Mouse (Mus musculus) hindbrain, embryonic 10.5 days (tissue): ENCODE data around the gene Leng8. TPM values are rescaled to one million over a fixed set of nuclear protein-coding genes. Genes with fewer than 3 reads are reported as not detected.

Source experiments
- DNase-seq: peaks from one replicate; pipeline ENCODE4 v3.0.0-alpha.2; 2017; ENCODE audit warnings: low spot score
- H3K27ac ChIP-seq: fragments of 300-500 bp; sonication (generic); 2 replicates; pipeline ENCODE4 v1.5.1; 2016; ENCODE audit warnings: mild to moderate bottlenecking, moderate library complexity
- H3K27me3 ChIP-seq: fragments of 300-500 bp; sonication (generic); 2 replicates; pipeline ENCODE4 v1.6.1; 2016; ENCODE audit warnings: mild to moderate bottlenecking; ENCODE audit not compliant: poor library complexity, insufficient read depth, severe bottlenecking
- H3K36me3 ChIP-seq: fragments of 300-500 bp; sonication (generic); 2 replicates; pipeline ENCODE4 v1.6.1; 2016; ENCODE audit warnings: mild to moderate bottlenecking, moderate library complexity
- H3K4me1 ChIP-seq: fragments of 300-500 bp; sonication (generic); replicated peaks from 2 replicates; pipeline ENCODE4 v1.6.1; 2016; ENCODE audit warnings: mild to moderate bottlenecking
- H3K4me3 ChIP-seq: fragments of 300-500 bp; sonication (generic); 2 replicates; pipeline ENCODE4 v1.5.1; 2016; ENCODE audit warnings: mild to moderate bottlenecking, moderate library complexity
- H3K9me3 ChIP-seq: fragments of 300-500 bp; sonication (generic); 2 replicates; pipeline ENCODE4 v1.6.1; 2016; ENCODE audit warnings: mild to moderate bottlenecking, moderate library complexity
- WGBS: fragments of 180-500 bp; shearing (Covaris S2); methylation state at CpG from one replicate; pipeline ENCODE4 v1.1.7; 2016; 5-methylcytosine and 5-hydroxymethylcytosine counted together
- polyA plus RNA-seq: library from polyadenylated mRNA; unstranded; fragments of >200 nt; fragmentation: Nextera tagmentation; extraction: Ambion mirVana; gene quantifications from 2 replicates; pipeline ENCODE4 v1.2.1, GENCODE M21; 2016

Gene Leng8
- polyA plus RNA-seq, 1 experiment from 2014 or later, result 91.4 TPM

DNA sequence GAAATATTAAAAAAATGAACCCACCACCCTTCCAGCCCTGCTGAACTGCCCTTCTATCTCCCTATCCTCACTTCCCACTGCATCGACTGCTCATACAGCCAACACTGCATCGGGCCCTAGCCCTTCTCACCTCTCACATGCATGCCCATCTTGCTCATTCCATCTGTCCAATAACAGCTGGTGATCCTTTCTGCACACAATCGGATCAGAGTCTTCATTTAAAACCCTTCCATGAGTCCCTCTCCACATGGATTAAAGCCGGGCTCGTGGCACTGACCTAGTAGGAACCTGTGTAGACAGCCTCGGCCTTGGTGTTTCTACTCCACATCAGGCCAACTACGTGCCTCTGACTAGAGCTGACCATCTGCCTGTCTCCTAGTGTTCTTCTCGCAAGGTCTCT is 4.9 kb upstream of the Leng8 start:
- Histone ChIP-seq H3K4me3 (no peak overlapping the region), H3K27ac (no peak overlapping the region), H3K4me1 (peaks cover 13% of the 10 kb centered on the region; the same call in 1 of the 2 replicates), H3K9me3 (0 out of 2 replicates have a peak, but pooled peaks cover 2% of the 10 kb centered on the region), H3K36me3 (peaks cover 64% of the 10 kb centered on the region), H3K27me3 (no peaks in the 10 kb centered on the region)
- WGBS, result 89% methylated on average over 8 of the region's 8 CpGs
- DNase-seq, result no peak

DNA sequence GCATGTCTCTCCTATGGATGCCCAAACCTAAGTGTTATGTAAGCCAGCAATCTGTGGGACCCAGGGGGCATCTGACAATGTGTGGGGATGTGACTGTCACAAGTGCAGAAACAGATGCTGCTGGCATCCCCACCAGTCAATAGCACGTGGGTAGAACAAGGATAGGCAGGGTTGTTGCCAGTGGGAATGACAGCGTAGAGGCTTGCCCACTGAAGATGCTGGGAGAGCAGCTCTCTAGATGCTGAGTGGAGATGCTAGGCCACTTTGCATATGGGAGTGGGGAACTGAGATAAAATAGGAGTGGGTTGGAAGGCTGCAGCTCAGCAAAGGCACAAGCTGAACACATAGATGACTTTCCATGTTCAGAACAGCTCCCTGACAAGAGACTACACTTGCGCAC is 4.3 kb upstream of the Leng8 start:
- Histone ChIP-seq H3K9me3 (no peaks in the 10 kb centered on the region), H3K27ac (no peak overlapping the region), H3K4me1 (peaks cover 13% of the 10 kb centered on the region; the same call in 1 of the 2 replicates), H3K4me3 (no peak overlapping the region), H3K27me3 (no peaks in the 10 kb centered on the region), H3K36me3 (peaks cover 59% of the 10 kb centered on the region)
- 94% methylated on average over 3 of the region's 3 CpGs for WGBS
- DNase-seq, result no peak

DNA sequence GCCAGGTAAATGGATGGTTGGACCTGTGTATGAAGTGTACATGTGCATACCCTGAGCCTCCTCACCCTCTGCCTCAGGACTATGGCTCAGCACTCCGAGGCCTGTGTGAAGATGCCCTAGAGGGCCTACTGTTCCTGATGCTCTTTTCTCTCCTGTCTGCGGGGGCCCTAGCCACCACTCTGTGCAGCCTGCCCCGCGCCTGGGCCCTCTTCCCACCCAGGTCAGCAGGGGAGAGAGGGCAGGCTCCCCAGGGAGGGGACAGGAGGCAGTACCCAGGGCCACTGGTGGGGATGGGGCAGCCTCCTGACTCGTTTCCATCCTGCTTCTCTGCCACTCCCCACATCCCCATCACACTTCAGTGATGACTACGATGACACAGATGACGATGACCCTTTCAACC is 3.8 kb upstream of the Leng8 start:
- Histone ChIP-seq H3K27ac (no peak overlapping the region), H3K27me3 (no peaks in the 10 kb centered on the region), H3K4me1 (peaks cover 17% of the 10 kb centered on the region), H3K4me3 (no peak overlapping the region), H3K9me3 (no peaks in the 10 kb centered on the region), H3K36me3 (peaks cover 55% of the 10 kb centered on the region)
- DNase-seq, result no peak
- WGBS, result 80% methylated on average over 7 of the region's 7 CpGs

DNA sequence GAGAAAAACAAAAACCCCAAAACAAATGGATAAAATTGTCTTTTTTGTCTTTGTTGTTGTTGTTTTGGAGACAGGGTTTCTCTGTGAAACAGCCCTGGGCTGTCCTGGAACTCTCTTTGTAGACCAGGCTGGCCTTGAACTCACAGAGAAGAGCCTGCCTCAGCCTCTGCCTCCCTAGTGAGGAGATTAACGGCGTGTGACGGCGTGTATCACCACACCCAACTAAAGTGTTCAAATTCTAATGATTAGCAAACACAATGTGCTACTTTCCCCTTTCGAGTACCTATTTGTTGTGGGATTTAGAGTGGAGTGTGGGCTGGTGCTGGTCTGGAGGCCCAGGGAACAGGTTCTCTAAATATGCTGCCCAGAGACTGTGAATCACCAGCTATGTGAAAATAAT is 1.9 kb upstream of the Leng8 start:
- Histone ChIP-seq H3K4me3 (no peak overlapping the region), H3K27ac (no peak overlapping the region), H3K27me3 (no peaks in the 10 kb centered on the region), H3K36me3 (peaks cover 54% of the 10 kb centered on the region), H3K4me1 (peaks cover 23% of the 10 kb centered on the region), H3K9me3 (no peaks in the 10 kb centered on the region)
- DNase-seq, result no peak
- WGBS, result 91% methylated on average over 5 of the region's 5 CpGs

DNA sequence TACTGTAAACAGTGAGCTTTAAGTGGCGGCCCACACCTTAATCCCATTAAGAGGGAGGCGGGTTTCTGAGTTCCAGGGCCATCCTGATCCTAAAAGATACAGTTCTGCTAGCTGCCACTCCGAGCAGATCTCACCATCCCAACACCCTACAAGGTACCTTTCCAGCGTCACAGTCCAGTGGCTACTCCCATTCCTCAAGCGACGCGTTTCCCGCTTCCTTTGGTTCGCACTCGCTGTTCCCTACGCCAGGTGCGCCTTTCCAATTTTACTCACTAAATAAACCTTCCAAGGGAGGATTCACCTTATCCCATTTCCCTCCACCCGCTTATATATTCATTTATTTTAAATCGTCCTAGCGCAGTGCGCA is 452 bp upstream of the Leng8 start:
- Histone ChIP-seq H3K27ac (peak overlapping the region; percentile 97), H3K27me3 (no peaks in the 10 kb centered on the region), H3K36me3 (peaks cover 60% of the 10 kb centered on the region), H3K4me1 (peaks cover 20% of the 10 kb centered on the region), H3K4me3 (peak overlapping the region; percentile 81), H3K9me3 (no peaks in the 10 kb centered on the region)
- no peak for DNase-seq
- under 1% methylated on average over 16 of the region's 16 CpGs for WGBS

DNA sequence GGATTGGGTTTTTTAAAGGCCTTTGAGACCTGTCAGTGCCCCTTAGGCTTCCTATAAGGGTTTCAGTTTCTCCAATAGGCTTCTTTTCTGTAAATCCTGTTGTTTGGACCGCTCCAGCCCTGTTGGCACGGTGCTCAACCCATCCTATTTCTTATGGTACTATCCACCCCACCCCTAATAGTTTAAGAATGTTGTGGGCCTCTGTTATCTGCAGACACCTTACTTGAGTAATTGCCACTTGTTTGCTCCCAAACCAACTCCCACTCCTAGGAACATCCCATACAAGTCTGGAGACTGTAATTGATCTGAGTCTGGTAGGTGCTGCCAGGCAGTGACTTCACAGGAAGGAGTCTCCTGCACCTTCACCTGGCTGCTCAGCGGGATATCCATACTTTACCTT is 907 bp downstream of the Leng8 start:
- 55% methylated on average over 3 of the region's 3 CpGs for WGBS
- Histone ChIP-seq H3K27ac (peak overlapping the region; percentile 97), H3K9me3 (no peaks in the 10 kb centered on the region), H3K4me3 (peak overlapping the region; percentile 81), H3K27me3 (no peaks in the 10 kb centered on the region), H3K36me3 (peaks cover 60% of the 10 kb centered on the region), H3K4me1 (peaks cover 18% of the 10 kb centered on the region)
- DNase-seq, result no peak

DNA sequence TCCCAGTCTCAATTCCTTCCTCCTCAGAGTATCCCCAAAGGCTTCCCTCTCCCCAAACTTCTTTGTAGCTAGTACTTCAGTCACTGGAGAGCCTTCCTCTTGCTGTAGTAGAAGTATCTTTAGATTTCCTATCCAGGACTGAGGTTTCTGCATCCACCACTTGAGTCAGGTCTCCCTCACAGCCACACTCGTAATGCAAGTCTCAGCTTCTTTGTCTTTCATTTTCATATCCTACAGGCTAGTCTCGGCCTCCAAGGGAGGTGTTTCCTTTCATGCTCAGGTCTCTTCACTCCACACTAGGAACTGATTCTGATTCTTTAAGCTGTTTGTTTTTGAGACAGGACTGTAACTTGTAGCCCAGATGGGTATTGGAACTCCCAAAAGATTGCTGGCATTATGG is 1.3 kb downstream of the Leng8 start:
- peaks cover 18% of the 10 kb centered on the region for H3K4me1 ChIP-seq
- no peak overlapping the region for H3K27ac ChIP-seq
- DNase-seq, result no peak
- WGBS, result 93% methylated on average over 2 of the region's 2 CpGs
- peak overlapping the region; percentile 81 for H3K4me3 ChIP-seq
- H3K27me3 ChIP-seq, result no peaks in the 10 kb centered on the region
- H3K9me3 ChIP-seq, result no peaks in the 10 kb centered on the region
- peaks cover 60% of the 10 kb centered on the region for H3K36me3 ChIP-seq

DNA sequence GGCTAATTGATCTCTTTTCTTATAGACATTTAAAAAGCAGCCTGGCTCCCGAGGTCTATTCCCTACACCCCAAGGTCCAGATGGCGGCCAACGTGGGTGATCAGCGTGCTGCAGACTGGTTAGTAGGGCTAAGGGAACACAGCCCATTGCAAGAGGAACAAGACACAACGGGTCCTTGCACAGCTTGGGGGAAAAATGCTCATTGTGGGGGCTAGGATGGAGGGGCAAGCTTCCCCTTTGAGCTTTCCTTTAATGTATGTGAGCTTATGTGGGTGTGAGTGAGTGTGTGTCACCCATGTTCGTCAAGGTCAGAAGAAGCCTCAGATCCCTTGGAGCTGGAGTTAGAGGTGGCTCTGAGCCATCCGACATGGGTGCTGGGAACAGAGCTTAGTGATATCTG is 1.8 kb downstream of the Leng8 start:
- H3K27ac ChIP-seq, result no peak overlapping the region
- H3K4me1 ChIP-seq, result peaks cover 18% of the 10 kb centered on the region
- H3K27me3 ChIP-seq, result no peaks in the 10 kb centered on the region
- H3K4me3 ChIP-seq, result 0 out of 2 replicates have a peak overlapping the region, but pooled peaks have one; percentile 81
- whole genome bisulfite sequencing, result 90% methylated on average over 7 of the region's 7 CpGs
- DNase-seq, result no peak
- no peaks in the 10 kb centered on the region for H3K9me3 ChIP-seq
- H3K36me3 ChIP-seq, result peaks cover 60% of the 10 kb centered on the region

DNA sequence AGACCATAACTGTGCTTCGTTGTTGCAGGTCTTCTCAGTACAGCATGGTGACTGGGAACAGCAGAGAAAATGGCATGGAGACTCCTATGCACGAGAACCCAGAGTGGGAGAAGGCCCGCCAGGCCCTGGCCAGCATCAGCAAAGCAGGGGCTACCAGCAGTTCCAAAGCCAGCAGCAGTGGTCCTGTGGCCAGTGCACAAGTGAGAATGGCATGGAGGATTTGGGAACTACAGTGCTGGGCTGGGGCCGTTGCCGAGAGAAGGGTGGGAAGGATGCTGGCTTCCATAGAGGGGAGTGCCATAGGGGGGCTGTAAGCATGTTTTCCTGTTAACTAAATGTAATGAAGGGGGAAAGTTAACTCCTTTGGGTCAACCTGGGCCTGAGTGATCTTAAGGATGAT is 2.6 kb downstream of the Leng8 start:
- no peak overlapping the region for H3K27ac ChIP-seq
- H3K9me3 ChIP-seq, result no peaks in the 10 kb centered on the region
- peaks cover 18% of the 10 kb centered on the region for H3K4me1 ChIP-seq
- no peak overlapping the region for H3K4me3 ChIP-seq
- H3K27me3 ChIP-seq, result no peaks in the 10 kb centered on the region
- peaks cover 62% of the 10 kb centered on the region for H3K36me3 ChIP-seq
- DNase-seq, result no peak
- 91% methylated on average over 5 of the region's 5 CpGs for WGBS

DNA sequence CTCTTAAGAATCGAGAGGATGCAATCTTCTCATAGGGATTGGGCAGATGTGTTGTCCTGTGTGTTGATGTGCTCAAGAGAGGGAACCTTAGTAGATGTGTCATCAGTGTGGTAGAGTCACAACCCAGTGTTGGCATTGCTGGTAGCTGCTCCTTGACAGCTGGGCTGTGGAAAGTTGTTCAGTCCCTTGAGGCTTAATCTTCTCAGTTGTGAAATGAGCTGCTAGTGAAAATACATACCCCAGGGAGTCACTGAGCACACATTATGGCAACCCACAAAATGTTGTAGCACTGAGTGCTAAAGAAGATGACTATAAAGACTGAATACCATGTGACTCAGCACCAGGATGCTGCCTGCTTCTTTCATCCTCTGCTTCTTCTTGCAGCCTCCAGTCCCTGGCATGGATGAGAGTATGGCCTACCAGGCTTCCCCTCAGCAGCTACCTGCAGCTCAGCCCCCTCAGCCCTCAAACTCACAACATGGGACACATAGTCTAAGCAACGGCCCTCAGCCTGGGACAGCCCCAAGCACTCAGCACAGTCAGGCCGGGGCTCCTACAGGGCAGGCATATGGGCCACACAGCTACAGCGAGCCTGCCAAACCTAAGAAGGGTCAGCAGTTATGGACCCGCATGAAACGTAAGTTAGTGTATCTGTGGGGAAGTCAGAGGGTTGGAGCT is 4.9 kb downstream of the Leng8 start:
- H3K36me3 ChIP-seq, result peaks cover 86% of the 10 kb centered on the region
- H3K4me1 ChIP-seq, result peaks cover 10% of the 10 kb centered on the region
- no peak overlapping the region for H3K27ac ChIP-seq
- DNase-seq, result no peak
- H3K4me3 ChIP-seq, result no peak overlapping the region
- no peaks in the 10 kb centered on the region for H3K9me3 ChIP-seq
- WGBS, result 95% methylated on average over 6 of the region's 6 CpGs
- H3K27me3 ChIP-seq, result no peaks in the 10 kb centered on the region

DNA sequence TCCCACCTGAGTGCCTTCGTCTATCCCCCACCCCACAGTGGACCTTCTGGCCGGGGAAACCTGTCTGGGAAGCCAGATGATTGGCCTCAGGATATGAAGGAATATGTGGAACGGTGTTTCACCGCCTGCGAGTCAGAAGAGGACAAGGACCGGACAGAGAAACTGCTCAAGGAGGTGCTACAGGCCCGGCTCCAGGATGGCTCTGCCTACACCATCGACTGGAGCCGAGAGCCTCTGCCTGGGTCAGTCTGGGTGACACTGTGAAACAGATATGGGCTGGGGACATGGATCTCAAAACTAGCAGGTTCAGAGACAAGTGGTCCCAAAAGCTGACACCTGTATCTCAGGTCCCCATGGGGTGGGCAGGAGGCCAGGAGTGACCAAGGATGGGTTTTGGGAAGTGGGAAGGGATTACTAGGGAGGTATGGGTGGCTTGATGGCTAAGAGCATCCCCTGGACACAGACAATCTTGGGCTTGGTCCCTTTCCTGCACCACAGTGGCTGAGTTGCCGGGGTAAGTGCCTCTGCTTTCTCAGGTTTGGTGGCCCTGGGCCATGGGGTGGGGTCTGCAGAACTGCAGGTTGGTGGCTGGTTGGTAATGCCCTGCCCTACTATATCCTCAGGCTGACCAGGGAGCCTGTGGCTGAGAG is 6.1 kb downstream of the Leng8 start:
- Histone ChIP-seq H3K27me3 (no peaks in the 10 kb centered on the region), H3K36me3 (peaks cover 97% of the 10 kb centered on the region), H3K27ac (no peak overlapping the region), H3K4me1 (peaks cover 8% of the 10 kb centered on the region), H3K4me3 (no peak overlapping the region), H3K9me3 (no peaks in the 10 kb centered on the region)
- no peak for DNase-seq
- WGBS, result 98% methylated on average over 10 of the region's 10 CpGs

DNA sequence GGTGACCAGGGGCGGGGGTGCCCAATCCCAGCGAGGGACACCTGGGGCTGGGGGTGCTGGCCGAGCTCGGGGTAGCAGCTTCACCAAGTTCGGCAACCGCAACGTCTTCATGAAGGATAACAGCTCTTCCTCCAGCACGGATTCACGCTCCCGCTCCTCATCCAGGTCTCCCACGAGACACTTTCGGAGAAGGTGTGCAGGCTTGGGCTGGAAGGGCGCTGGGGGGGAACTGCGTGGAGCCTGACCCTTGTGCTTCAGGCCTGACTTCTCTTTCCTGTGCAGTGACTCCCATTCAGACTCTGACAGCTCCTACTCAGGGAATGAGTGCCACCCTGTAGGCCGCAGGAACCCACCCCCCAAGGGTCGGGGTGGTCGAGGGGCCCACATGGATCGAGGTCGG is 6.7 kb downstream of the Leng8 start:
- 94% methylated on average over 19 of the region's 19 CpGs for WGBS
- no peak for DNase-seq
- peaks cover 98% of the 10 kb centered on the region for H3K36me3 ChIP-seq

DNA sequence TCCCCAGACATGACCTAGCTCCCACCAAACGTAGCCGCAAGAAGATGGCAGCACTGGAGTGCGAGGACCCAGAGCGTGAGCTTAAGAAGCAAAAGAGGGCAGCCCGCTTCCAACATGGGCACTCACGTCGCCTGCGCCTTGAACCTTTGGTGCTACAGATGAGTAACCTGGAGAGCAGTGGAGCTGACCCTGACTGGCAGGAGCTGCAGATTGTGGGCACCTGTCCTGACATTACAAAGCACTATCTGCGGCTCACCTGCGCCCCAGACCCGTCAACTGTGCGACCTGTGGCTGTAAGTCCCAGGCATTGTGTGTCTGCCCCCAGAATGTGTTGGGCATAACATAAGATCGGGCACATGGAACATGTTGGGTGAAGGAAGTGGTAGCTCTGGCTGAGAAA is 7.2 kb downstream of the Leng8 start:
- DNase-seq, result no peak
- H3K36me3 ChIP-seq, result peaks cover 93% of the 10 kb centered on the region
- peaks cover 10% of the 10 kb centered on the region for H3K4me1 ChIP-seq
- H3K9me3 ChIP-seq, result no peaks in the 10 kb centered on the region
- no peak overlapping the region for H3K27ac ChIP-seq
- H3K27me3 ChIP-seq, result no peaks in the 10 kb centered on the region
- 93% methylated on average over 13 of the region's 13 CpGs for WGBS
- no peak overlapping the region for H3K4me3 ChIP-seq

More for the DNA sequence above, 6.7 kb downstream of the Leng8 start:
- no peaks in the 10 kb centered on the region for H3K27me3 ChIP-seq
- H3K9me3 ChIP-seq, result no peaks in the 10 kb centered on the region
- no peak overlapping the region for H3K27ac ChIP-seq
- H3K4me3 ChIP-seq, result no peak overlapping the region
- H3K4me1 ChIP-seq, result peaks cover 7% of the 10 kb centered on the region
